Comparison of ENCODE assay signal across 17 mouse cellular contexts in the genomic region with DNA sequence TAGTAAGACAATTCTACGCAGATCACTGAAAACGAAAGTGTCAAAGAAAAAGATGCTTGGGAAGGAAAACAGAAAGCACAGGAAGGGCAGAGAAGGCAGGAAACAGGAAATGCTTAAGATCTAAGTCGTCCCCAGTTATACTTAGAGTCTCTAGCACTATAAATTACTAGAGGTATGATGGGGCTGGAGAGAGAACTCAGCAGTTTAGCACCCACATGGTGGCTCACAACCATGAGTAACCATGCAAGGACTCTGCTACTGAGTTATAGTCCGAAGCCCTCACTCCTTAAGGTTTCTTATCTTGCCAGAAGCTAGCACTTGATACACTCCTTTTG. TPM values are rescaled to one million over a fixed set of nuclear protein-coding genes. Genes with fewer than 3 reads are reported as not detected.
A peak's percentile ranks its signal among the peaks of the same experiment; 100 is the strongest.
DNase-seq lines count a peak whose midpoint lies in the region; TF ChIP-seq lines count a peak whose summit lies in the region.
"Had no signal": no experiment of that assay in that cellular context is flagged by ENCODE, and none has a peak within 500 bp of the region (broad histone marks: within the 10 kb centered on the region; RNA-seq: fewer than 3 reads in every experiment).

No protein-coding gene starts in this region.

- peak overlapping the region; percentile 96 for H3K4me2 ChIP-seq in myocyte (ENCODE audit: low read depth)
- H3K4me2 ChIP-seq: lung, embryonic 14.5 days; neural tube, embryonic 15.5 days had no signal

- DNase-seq in gastrocnemius, adult 2 months: no peak
- no peak for DNase-seq in gastrocnemius, adult 18-20 months (ENCODE audit: low spot score)
- no peak for DNase-seq in spleen, adult 2 months (ENCODE audit: low read depth in 1 of 2, low spot score in 2 of 2)
- DNase-seq in spleen, postnatal 14 days (ENCODE audit: low spot score in 2 of 2): no peak
- DNase-seq in spleen, postnatal 36 days (ENCODE audit: low spot score in 2 of 2): no peak
- DNase-seq in adrenal gland, postnatal 4 days (ENCODE audit: low spot score in 2 of 2): no peak
- DNase-seq: adrenal gland, adult 8-10 months; cerebellum, adult 8-10 months; heart, postnatal 10 days; lung, embryonic 14.5 days; retina, postnatal 1 day had no signal

- H3K4me1 ChIP-seq in spleen, adult 2 months (ENCODE audit: control insufficient read depth, insufficient read depth, insufficient read length): peaks cover 11% of the 10 kb centered on the region; the same call in 1 of the 2 replicates
- H3K4me1 ChIP-seq in bone marrow macrophage, adult 2 months (ENCODE audit: control insufficient read depth, insufficient read depth, low read length): peaks cover 9% of the 10 kb centered on the region

- H3K36me3 ChIP-seq in spleen, adult 2 months (ENCODE audit: control insufficient read depth, insufficient read depth, low read length): peaks cover 23% of the 10 kb centered on the region
- peaks cover 38% of the 10 kb centered on the region for H3K36me3 ChIP-seq in myocyte (ENCODE audit: control insufficient read depth, insufficient read depth)

- H3ac ChIP-seq in myocyte (ENCODE audit: control insufficient read depth, insufficient read length): no peak overlapping the region

- H3K4me3 ChIP-seq in gastrocnemius, adult 2 months: no peak overlapping the region
- no peak overlapping the region for H3K4me3 ChIP-seq in spleen, adult 2 months (ENCODE audit: extremely low read depth, insufficient read depth, insufficient read length)
- H3K4me3 ChIP-seq in bone marrow macrophage, adult 2 months (ENCODE audit: insufficient read depth, low read length): no peak overlapping the region
- no peak overlapping the region for H3K4me3 ChIP-seq in myocyte
- H3K4me3 ChIP-seq: neural tube, embryonic 15.5 days had no signal

- peak overlapping the region; percentile 99; the same call in 1 of the 2 replicates for H3K27ac ChIP-seq in gastrocnemius, adult 2 months
- peak overlapping the region; percentile 67 for H3K27ac ChIP-seq in spleen, adult 2 months (ENCODE audit: insufficient read depth, low read length)
- H3K27ac ChIP-seq in bone marrow macrophage, adult 2 months (ENCODE audit: insufficient read depth, low read depth, low read length): 0 out of 2 replicates have a peak overlapping the region, but pooled peaks have one; percentile 13
- H3K27ac ChIP-seq: neural tube, embryonic 15.5 days had no signal

- intact Hi-C loops in gastrocnemius, adult 2 months (cut with DNase I): loop anchor here (10.0 kb wide), 1 partner anchor 329 kb away; a partner anchor contains a TSS

- peaks cover 53% of the 10 kb centered on the region for H3K79me2 ChIP-seq in myocyte (ENCODE audit: control insufficient read depth, insufficient read depth)

- no peaks in the 10 kb centered on the region for H3K27me3 ChIP-seq in spleen, adult 2 months (ENCODE audit: control insufficient read depth, insufficient read depth, low read length)
- H3K27me3 ChIP-seq in myocyte (ENCODE audit: control insufficient read depth, insufficient read depth, insufficient read length): no peaks in the 10 kb centered on the region
- H3K27me3 ChIP-seq: neural tube, embryonic 15.5 days had no signal

- 23% methylated on average over 4 of the region's 4 CpGs for WGBS in spleen, adult 2 months

- no peak for TF ChIP-seq POLR2A in spleen, adult 2 months (IDR thresholded peaks at IDR 0.05; ENCODE audit: low read depth, low read length)
- TF ChIP-seq POLR2A in bone marrow macrophage, adult 2 months (IDR thresholded peaks at IDR 0.05; ENCODE audit: borderline replicate concordance, low read depth, low read length): no peak
- no peak for TF ChIP-seq POLR2A in myocyte (IDR thresholded peaks at IDR 0.05; ENCODE audit: insufficient read length, low read depth)

- TF ChIP-seq CTCF in gastrocnemius, adult 2 months (IDR thresholded peaks at IDR 0.05): no peak
- no peak for TF ChIP-seq CTCF in spleen, adult 2 months (IDR thresholded peaks at IDR 0.05; ENCODE audit: extremely low read depth, insufficient read depth, insufficient read length, insufficient replicate concordance)
- no peak for TF ChIP-seq CTCF in bone marrow macrophage, adult 2 months (IDR thresholded peaks at IDR 0.05; ENCODE audit: low read depth, low read length)

TF ChIP-seq in myocyte, 11 proteins besides CTCF, POLR2A, EP300 and RAD21:
- TF ChIP-seq MYOG (IDR thresholded peaks at IDR 0.05; ENCODE audit: control insufficient read depth in 1 of 3, insufficient read depth in 1 of 3, insufficient read length in 2 of 3, low read depth in 2 of 3) (no peak), POLR2AphosphoS2 (IDR thresholded peaks at IDR 0.05; ENCODE audit: insufficient read length, low read depth) (peak; percentile 35)

RNA-seq across cellular contexts. Expression of a gene that starts 1.9 kb away (rescaled TPM):
- total RNA-seq in gastrocnemius, adult 2 months (2021): 10 to 100 TPM; 22.8 to 25.7 TPM
- 10 to 100 TPM; 20.5 TPM for total RNA-seq in gastrocnemius, adult 18-20 months (2021)
- polyA plus RNA-seq in spleen, adult 2 months (2012; rRNA removed): 175 and 184 TPM in 2 replicates
- polyA plus RNA-seq in bone marrow macrophage, adult 2 months (2012; ENCODE audit: insufficient read depth, insufficient read length, missing spikeins): 153 and 164 TPM in 2 replicates
- 113 TPM for polyA plus RNA-seq in myocyte (2012; fragmentation: generic; extraction: Trizol)
- 100 to 1,000 TPM; 134 to 142 TPM for total RNA-seq in adrenal gland, postnatal 4 days (2021)

RNA-seq across cellular contexts. Expression of a gene that starts 3.2 kb away (rescaled TPM):
- total RNA-seq in gastrocnemius, adult 2 months (2021): 10 to 100 TPM; 61.1 to 64.6 TPM
- 10 to 100 TPM; 65.3 to 75.7 TPM for total RNA-seq in gastrocnemius, adult 18-20 months (2021)
- polyA plus RNA-seq in spleen, adult 2 months (2012; rRNA removed): 0.30 and 0.62 TPM in 2 replicates
- polyA plus RNA-seq in bone marrow macrophage, adult 2 months (2012; ENCODE audit: insufficient read depth, insufficient read length, missing spikeins): 0.74 and 0.85 TPM in 2 replicates
- polyA plus RNA-seq in myocyte (2012; fragmentation: generic; extraction: Trizol): 0.94 TPM
- 10 to 100 TPM; 16.7 to 18.0 TPM for total RNA-seq in adrenal gland, postnatal 4 days (2021)
- total RNA-seq: granulocyte monocyte progenitor cell, adult 5-6 weeks; monocyte, adult 5-6 weeks had no signal
- polyA plus RNA-seq: limb, embryonic 11.5 days had no signal

RNA-seq across cellular contexts. Expression of a gene that starts 13.0 kb away (rescaled TPM):
- under 1 TPM; 0.42 to 0.48 TPM for total RNA-seq in gastrocnemius, adult 2 months (2021)
- under 1 TPM; 0.52 to 0.59 TPM for total RNA-seq in gastrocnemius, adult 18-20 months (2021)
- 16.6 and 17.9 TPM in 2 replicates for polyA plus RNA-seq in spleen, adult 2 months (2012; rRNA removed)
- polyA plus RNA-seq in bone marrow macrophage, adult 2 months (2012; ENCODE audit: insufficient read depth, insufficient read length, missing spikeins): 1.9 and 2.8 TPM in 2 replicates
- polyA plus RNA-seq in myocyte (2012; fragmentation: generic; extraction: Trizol): 0.23 TPM
- total RNA-seq in adrenal gland, postnatal 4 days (2021): under 1 TPM; 0.65 to 0.90 TPM
- polyA plus RNA-seq: lung, embryonic 14.5 days had no signal

RNA-seq across cellular contexts. Expression of a gene that starts 17.5 kb away (rescaled TPM):
- total RNA-seq in gastrocnemius, adult 2 months (2021): 10 to 100 TPM; 74.6 to 93.1 TPM
- total RNA-seq in gastrocnemius, adult 18-20 months (2021): 100 to 1,000 TPM in 1 of 2 experiments, 10 to 100 TPM in 1; 84.9 to 101 TPM
- polyA plus RNA-seq in spleen, adult 2 months (2012; rRNA removed): 393 and 605 TPM in 2 replicates
- polyA plus RNA-seq in bone marrow macrophage, adult 2 months (2012; ENCODE audit: insufficient read depth, insufficient read length, missing spikeins): 392 and 412 TPM in 2 replicates
- 82.2 TPM for polyA plus RNA-seq in myocyte (2012; fragmentation: generic; extraction: Trizol)
- total RNA-seq in adrenal gland, postnatal 4 days (2021): 100 to 1,000 TPM; 112 to 122 TPM

RNA-seq across cellular contexts. Expression of a gene that starts 28.1 kb away (rescaled TPM):
- 1 to 10 TPM in 1 of 2 experiments, under 1 TPM in 1; 0.67 to 1.3 TPM for total RNA-seq in gastrocnemius, adult 2 months (2021)
- total RNA-seq in gastrocnemius, adult 18-20 months (2021): under 1 TPM in 1 of 2 experiments, not detected in 1; 0.46 TPM
- polyA plus RNA-seq in spleen, adult 2 months (2012; rRNA removed): 7.7 and 62.7 TPM in 2 replicates
- 20.8 and 27.0 TPM in 2 replicates for polyA plus RNA-seq in bone marrow macrophage, adult 2 months (2012; ENCODE audit: insufficient read depth, insufficient read length, missing spikeins)
- 1.1 TPM for polyA plus RNA-seq in myocyte (2012; fragmentation: generic; extraction: Trizol)
- total RNA-seq in adrenal gland, postnatal 4 days (2021): 1 to 10 TPM; 9.3 to 9.5 TPM

Comparison
In these comparisons a context has a peak if more than half of its experiments do, and no peak if none do; other contexts are left out.
1. H3K27ac ChIP-seq: peak in every context shown above with its lines; median percentile 99 in gastrocnemius, adult 2 months; 67 in spleen, adult 2 months; 13 in bone marrow macrophage, adult 2 months.
2. RNA of a gene that starts 1.9 kb away (total RNA-seq): 134 to 142 TPM in adrenal gland, postnatal 4 days; 22.8 to 25.7 TPM in gastrocnemius, adult 2 months and 20.5 TPM in gastrocnemius, adult 18-20 months; every median in the first group is over 4 times any median in the second.